Mouse (Mus musculus) lung, adult 2 months (tissue): ENCODE measurements at regions not wholly inside any gene's neighbourhood (a gene's known extent, or its start where the extent isn't known, plus 50 kb on each side); places are given as distances from the start of the nearest gene placed in this dataset.

ENCODE experiments used
- DNase-seq: peaks from one replicate; pipeline ENCODE4 v3.0.0; 2022
- H3K4me1 ChIP-seq: fragments of 200-500 bp; 2 replicates; pipeline ENCODE4 v1.6.1; 2011; ENCODE audit warnings: low read length; ENCODE audit not compliant: control insufficient read depth, insufficient read depth
- H3K4me3 ChIP-seq: fragments of 200-500 bp; replicated peaks from 2 replicates; pipeline ENCODE3; 2011; ENCODE audit warnings: low read depth, mild to moderate bottlenecking, control low read depth, low read length; ENCODE audit errors: extremely low read depth
- CTCF ChIP-seq: fragments of 200-500 bp; IDR thresholded peaks from 2 replicates; pipeline ENCODE4 v1.5.1; 2011; ENCODE audit warnings: mild to moderate bottlenecking, low read length, control low read depth; ENCODE audit not compliant: insufficient read depth
- POLR2A ChIP-seq: fragments of 200-500 bp; IDR thresholded peaks from 2 replicates; pipeline ENCODE4 v1.6.1; 2011; ENCODE audit warnings: low read depth, mild to moderate bottlenecking, control low read depth, low read length, borderline replicate concordance; ENCODE audit errors: extremely low read depth
- WGBS: fragments of 180-500 bp; shearing (Covaris S2); methylation state at CpG from one replicate; pipeline ENCODE4 v1.1.7; 2018; 5-methylcytosine and 5-hydroxymethylcytosine counted together

GRCm38 (mm10) chr12:71601091-71601690, 229.7 kb upstream of the Daam1 start:
- H3K4me1 ChIP-seq = no peaks in the 10 kb centered on the region
- 80% methylated on average over 8 of the region's 8 CpGs for WGBS
- H3K4me3 ChIP-seq = no peak overlapping the region
- TF ChIP-seq CTCF (no peak), POLR2A (no peak)
- no peak for DNase-seq

GRCm38 (mm10) chr12:71603136-71603535, 227.7 kb upstream of the Daam1 start:
- TF ChIP-seq CTCF = no peak
- no peak for TF ChIP-seq POLR2A
- DNase-seq = no peak
- Histone ChIP-seq H3K4me1 (no peaks in the 10 kb centered on the region), H3K4me3 (no peak overlapping the region)
- 90% methylated on average over 10 of the region's 10 CpGs for WGBS

GRCm38 (mm10) chr12:71606366-71606765, 224.5 kb upstream of the Daam1 start:
- Histone ChIP-seq H3K4me3 (no peak overlapping the region), H3K4me1 (no peaks in the 10 kb centered on the region)
- DNase-seq = no peak
- TF ChIP-seq POLR2A = no peak
- TF ChIP-seq CTCF = no peak
- 79% methylated on average over 3 of the region's 3 CpGs for WGBS

GRCm38 (mm10) chr12:71607966-71608365, 222.9 kb upstream of the Daam1 start:
- Histone ChIP-seq H3K4me1 (no peaks in the 10 kb centered on the region), H3K4me3 (no peak overlapping the region)
- WGBS = 94% methylated on average over 4 of the region's 4 CpGs
- TF ChIP-seq CTCF (no peak), POLR2A (no peak)
- DNase-seq = no peak

GRCm38 (mm10) chr12:71613326-71613725, 217.6 kb upstream of the Daam1 start:
- DNase-seq = no peak

GRCm38 (mm10) chr12:71614945-71615344, 215.9 kb upstream of the Daam1 start:
- no peak for TF ChIP-seq POLR2A
- TF ChIP-seq CTCF = no peak
- DNase-seq = no peak
- 79% methylated on average over 2 of the region's 2 CpGs for WGBS
- no peak overlapping the region for H3K4me3 ChIP-seq
- no peaks in the 10 kb centered on the region; the same call in 1 of the 2 replicates for H3K4me1 ChIP-seq

More at GRCm38 (mm10) chr12:71613326-71613725, 217.6 kb upstream of the Daam1 start:
- TF ChIP-seq CTCF (no peak), POLR2A (no peak)
- Histone ChIP-seq H3K4me3 (no peak overlapping the region), H3K4me1 (no peaks in the 10 kb centered on the region; the same call in 1 of the 2 replicates)
- 56% methylated on average over 8 of the region's 8 CpGs for WGBS

GRCm38 (mm10) chr12:71615383-71615782, 215.5 kb upstream of the Daam1 start:
- TF ChIP-seq CTCF (no peak), POLR2A (no peak)
- H3K4me3 ChIP-seq = no peak overlapping the region
- H3K4me1 ChIP-seq = no peaks in the 10 kb centered on the region; the same call in 1 of the 2 replicates
- 60% methylated on average over 2 of the region's 2 CpGs for WGBS
- no peak for DNase-seq

GRCm38 (mm10) chr12:71616121-71616520, 214.8 kb upstream of the Daam1 start:
- H3K4me3 ChIP-seq = no peak overlapping the region
- WGBS = 59% methylated on average over 4 of the region's 4 CpGs
- no peak for TF ChIP-seq POLR2A
- no peak for TF ChIP-seq CTCF
- DNase-seq = no peak
- H3K4me1 ChIP-seq = no peaks in the 10 kb centered on the region; the same call in 1 of the 2 replicates

GRCm38 (mm10) chr12:71618466-71618865, 212.4 kb upstream of the Daam1 start:
- TF ChIP-seq POLR2A (no peak), CTCF (no peak)

GRCm38 (mm10) chr12:71618956-71619355, 211.9 kb upstream of the Daam1 start:
- WGBS = 71% methylated on average over 8 of the region's 8 CpGs
- no peak for DNase-seq
- Histone ChIP-seq H3K4me3 (no peak overlapping the region), H3K4me1 (peaks cover 1% of the 10 kb centered on the region; the same call in 1 of the 2 replicates)
- TF ChIP-seq POLR2A = no peak

More at GRCm38 (mm10) chr12:71618466-71618865, 212.4 kb upstream of the Daam1 start:
- Histone ChIP-seq H3K4me1 (no peaks in the 10 kb centered on the region; the same call in 1 of the 2 replicates), H3K4me3 (no peak overlapping the region)
- 53% methylated on average over 6 of the region's 6 CpGs for WGBS
- DNase-seq = no peak

- Histone ChIP-seq H3K4me3 (no peak overlapping the region), H3K4me1 (peaks cover 2% of the 10 kb centered on the region; the same call in 1 of the 2 replicates)
- no peak for TF ChIP-seq CTCF
- no peak for TF ChIP-seq POLR2A
- 49% methylated on average over 4 of the region's 4 CpGs for WGBS
- DNase-seq = no peak
Measured at GRCm38 (mm10) chr12:71619561-71619960, 211.3 kb upstream of the Daam1 start.

- H3K4me1 ChIP-seq = peaks cover 2% of the 10 kb centered on the region; the same call in 1 of the 2 replicates
- no peak overlapping the region for H3K4me3 ChIP-seq
- DNase-seq = no peak
- no peak for TF ChIP-seq CTCF
- TF ChIP-seq POLR2A = no peak
- WGBS = 52% methylated on average over 4 of the region's 4 CpGs
Measured at GRCm38 (mm10) chr12:71621542-71621941, 209.3 kb upstream of the Daam1 start.
